Mouse (Mus musculus) G1E-ER4 (cell line): ENCODE measurements around the gene Il17rb. TPM values are rescaled to one million over a fixed set of nuclear protein-coding genes. Genes with fewer than 3 reads are reported as not detected.

Experiments used
- GATA1 ChIP-seq: IDR thresholded peaks from one replicate; pipeline ENCODE4 v1.8.0; 2012; ENCODE audit warnings: low read length, inconsistent platforms
- polyA plus RNA-seq: library from polyadenylated mRNA; stranded (reverse); fragments of >175 nt; gene quantifications from 2 replicates; pipeline ENCODE4 v1.2.3, GENCODE M21; 2012

Gene Il17rb
- not detected in 2 replicates for polyA plus RNA-seq

- TF ChIP-seq GATA1 = no peak
Measured at GRCm38 (mm10) chr14:30008733-30009575, at the start of gene Il17rb, which contains the start of gene Chdh. Il17rb (minus strand) TSS chr14:30008896. Chdh (plus strand) TSS chr14:30009023.

- TF ChIP-seq GATA1 = no peak
Measured at GRCm38 (mm10) chr14:30056031-30056766, 47.5 kb upstream of the Il17rb start.

GRCm38 (mm10) chr14:30054922-30055321, 46.2 kb upstream of the Il17rb start:
- TF ChIP-seq GATA1 = no peak

- no peak for TF ChIP-seq GATA1
Measured at GRCm38 (mm10) chr14:30050280-30050679, 41.6 kb upstream of the Il17rb start.

GRCm38 (mm10) chr14:30048049-30048448, 39.4 kb upstream of the Il17rb start:
- TF ChIP-seq GATA1 = no peak

GRCm38 (mm10) chr14:30046976-30047375, 38.3 kb upstream of the Il17rb start:
- TF ChIP-seq GATA1 = no peak

- TF ChIP-seq GATA1 = no peak
Measured at GRCm38 (mm10) chr14:30045704-30046220, 37.1 kb upstream of the Il17rb start.

- TF ChIP-seq GATA1 = no peak
Measured at GRCm38 (mm10) chr14:30045239-30045638, 36.5 kb upstream of the Il17rb start.

GRCm38 (mm10) chr14:30043356-30043940, 34.8 kb upstream of the Il17rb start:
- no peak for TF ChIP-seq GATA1

- TF ChIP-seq GATA1 = no peak
Measured at GRCm38 (mm10) chr14:30041836-30042235, 33.1 kb upstream of the Il17rb start.

GRCm38 (mm10) chr14:30039413-30039812, 30.7 kb upstream of the Il17rb start:
- no peak for TF ChIP-seq GATA1

- TF ChIP-seq GATA1 = no peak
Measured at GRCm38 (mm10) chr14:30038431-30038830, 29.7 kb upstream of the Il17rb start.

GRCm38 (mm10) chr14:30033405-30033804, 24.7 kb upstream of the Il17rb start:
- no peak for TF ChIP-seq GATA1

- no peak for TF ChIP-seq GATA1
Measured at GRCm38 (mm10) chr14:30027378-30027777, 18.7 kb upstream of the Il17rb start.

- TF ChIP-seq GATA1 = no peak
Measured at GRCm38 (mm10) chr14:30024387-30024786, 15.7 kb upstream of the Il17rb start.

GRCm38 (mm10) chr14:30022471-30022870, 13.8 kb upstream of the Il17rb start:
- TF ChIP-seq GATA1 = no peak
